Mouse (Mus musculus): ENCODE results near the gene Pcif1. TPM values are rescaled to one million over a fixed set of nuclear protein-coding genes. Genes with fewer than 3 reads are reported as not detected.

The Pcif1 gene
- polyA plus RNA-seq, 1 experiment from 2014 or later, result 76.5 TPM

DNA sequence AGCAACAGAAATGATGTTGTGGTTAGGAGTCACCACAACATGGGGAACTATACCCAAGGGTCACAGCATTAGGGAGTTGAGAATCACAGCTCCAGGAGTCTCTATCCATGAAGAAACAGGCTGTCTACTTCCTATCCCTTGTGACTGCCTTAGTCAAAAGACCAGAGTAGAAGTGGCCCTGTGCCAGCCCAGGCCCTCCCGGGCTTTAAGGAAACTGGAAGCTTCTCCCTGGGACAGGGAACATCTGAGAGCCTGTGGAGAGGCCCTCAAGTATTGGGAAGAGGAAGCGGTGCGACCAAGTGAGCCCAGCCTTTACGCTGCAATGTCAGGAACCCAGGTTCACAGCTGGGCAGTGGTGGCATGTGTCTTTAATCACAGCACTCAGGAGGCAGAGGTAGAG, 56.9 kb downstream of the Pcif1 start:
- no peaks in the 10 kb centered on the region for H3K9me3 ChIP-seq (replicated peaks; ENCODE audit: low read length)
- no peak overlapping the region for H3K27ac ChIP-seq
- H3K9ac ChIP-seq (ENCODE audit: low read depth, low read length), result no peak overlapping the region
- no peak overlapping the region for H3K4me2 ChIP-seq (ENCODE audit: low read length)
- peaks cover 21% of the 10 kb centered on the region for H3K4me1 ChIP-seq (replicated peaks; ENCODE audit: insufficient read depth, low read length)
- DNase-seq (ENCODE audit: low spot score) (no peak), ATAC-seq (replicated peaks; ENCODE audit: low FRiP score, low read depth) (no peak)
- no peaks in the 10 kb centered on the region for H3K27me3 ChIP-seq (ENCODE audit: insufficient read depth, low read length)
- TF ChIP-seq CTCF (IDR thresholded peaks at IDR 0.05; ENCODE audit: low read depth), result no peak
- no peak overlapping the region for H3K4me3 ChIP-seq (replicated peaks; ENCODE audit: low read depth, low read length)
- WGBS, result 66% methylated on average over 4 of the region's 4 CpGs
- H3K36me3 ChIP-seq (ENCODE audit: insufficient read depth, low read length), result no peaks in the 10 kb centered on the region

DNA sequence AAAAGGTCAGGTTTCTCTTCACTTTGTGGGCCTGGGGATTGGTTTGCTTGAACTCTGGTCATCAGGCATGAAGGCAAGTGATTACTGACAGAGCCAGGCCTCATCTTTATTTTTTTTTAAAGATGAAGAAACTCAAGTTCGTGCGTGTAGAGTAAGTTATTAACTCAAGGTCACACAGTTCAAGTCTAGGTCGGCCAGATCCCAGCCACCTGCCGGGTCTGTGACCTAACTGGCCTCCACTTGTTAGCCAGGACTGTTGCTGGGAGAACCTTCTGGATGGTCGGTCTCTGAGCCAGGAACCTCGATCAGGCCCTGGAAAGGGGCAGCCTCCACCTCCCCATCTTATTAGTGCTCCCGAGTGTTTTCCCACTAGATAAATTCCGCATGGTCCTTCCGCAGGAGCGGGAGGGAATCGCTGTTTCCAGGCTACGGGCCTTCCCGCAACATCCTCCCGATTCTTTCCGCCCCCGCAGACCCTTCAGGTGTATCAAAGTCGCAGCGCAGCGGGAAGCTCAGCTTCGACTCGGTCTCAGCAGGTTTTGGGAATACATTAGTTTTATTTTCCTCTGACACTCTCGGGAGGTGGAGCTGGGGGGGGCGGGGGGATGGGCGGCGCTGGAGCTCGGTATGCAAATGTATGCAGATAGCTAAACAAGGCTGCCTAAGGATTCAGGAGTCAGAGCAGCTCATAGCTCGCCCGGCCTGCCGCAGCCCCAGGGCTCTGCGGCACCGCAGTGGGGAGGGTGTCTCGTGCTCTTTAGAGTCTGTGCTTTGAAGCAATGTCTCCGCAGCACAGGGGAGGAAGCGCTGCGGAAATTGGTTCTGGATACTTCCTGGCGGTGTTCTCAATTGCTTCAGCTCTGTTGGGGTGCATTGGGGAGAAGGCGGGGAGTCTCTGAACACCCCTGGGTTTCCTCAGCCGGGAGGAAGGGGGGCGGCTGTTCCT, 59.3 kb downstream of the Pcif1 start:
- Histone ChIP-seq H3K9ac (ENCODE audit: low read depth, low read length) (no peak overlapping the region), H3K27me3 (ENCODE audit: insufficient read depth, low read length) (no peaks in the 10 kb centered on the region), H3K9me3 (replicated peaks; ENCODE audit: low read length) (no peaks in the 10 kb centered on the region), H3K27ac (no peak overlapping the region), H3K36me3 (ENCODE audit: insufficient read depth, low read length) (no peaks in the 10 kb centered on the region), H3K4me3 (replicated peaks; ENCODE audit: low read depth, low read length) (peak overlapping the region; percentile 27), H3K4me2 (ENCODE audit: low read length) (peak overlapping the region; percentile 56), H3K4me1 (replicated peaks; ENCODE audit: insufficient read depth, low read length) (peaks cover 27% of the 10 kb centered on the region)
- DNase-seq (ENCODE audit: low spot score) (peak; percentile 70), ATAC-seq (replicated peaks; ENCODE audit: low FRiP score, low read depth) (peak; percentile 68; the same call in 1 of the 2 replicates)
- 4% methylated on average over 39 of the region's 39 CpGs for WGBS
- no peak for TF ChIP-seq CTCF (IDR thresholded peaks at IDR 0.05; ENCODE audit: low read depth)

DNA sequence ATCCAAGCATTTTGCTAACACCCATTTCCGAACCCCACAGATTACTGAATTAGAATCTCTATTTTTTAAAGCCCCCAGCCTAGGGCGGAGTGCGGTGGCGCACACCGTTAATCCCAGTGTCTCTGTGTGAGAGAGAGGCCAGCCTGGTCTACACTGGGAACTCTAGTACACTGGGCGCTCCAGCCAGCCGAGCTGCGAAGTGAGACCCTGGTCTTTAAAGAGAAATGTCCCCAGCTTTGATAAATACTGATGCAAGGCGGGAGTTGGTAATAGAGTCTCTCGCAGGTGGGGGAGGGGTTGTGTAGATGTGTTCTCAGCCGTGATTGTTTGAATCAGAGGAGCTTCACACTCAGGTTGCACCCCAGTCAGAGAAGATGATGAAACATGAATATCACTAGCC, 60.0 kb downstream of the Pcif1 start:
- Histone ChIP-seq H3K36me3 (ENCODE audit: insufficient read depth, low read length) (no peaks in the 10 kb centered on the region), H3K9me3 (replicated peaks; ENCODE audit: low read length) (no peaks in the 10 kb centered on the region), H3K4me1 (replicated peaks; ENCODE audit: insufficient read depth, low read length) (peaks cover 27% of the 10 kb centered on the region), H3K4me3 (replicated peaks; ENCODE audit: low read depth, low read length) (peak overlapping the region; percentile 27), H3K27me3 (ENCODE audit: insufficient read depth, low read length) (no peaks in the 10 kb centered on the region), H3K4me2 (ENCODE audit: low read length) (peak overlapping the region; percentile 56), H3K27ac (no peak overlapping the region), H3K9ac (ENCODE audit: low read depth, low read length) (no peak overlapping the region)
- TF ChIP-seq CTCF (IDR thresholded peaks at IDR 0.05; ENCODE audit: low read depth), result no peak
- DNase-seq (ENCODE audit: low spot score) (no peak), ATAC-seq (replicated peaks; ENCODE audit: low FRiP score, low read depth) (0 out of 2 replicates have a peak, but pooled peaks have one; percentile 12)
- 4% methylated on average over 11 of the region's 11 CpGs for WGBS

- Histone ChIP-seq H3K4me3 (replicated peaks; ENCODE audit: low read depth, low read length) (no peak within 1 kb of the TSS), H3K4me2 (ENCODE audit: low read length) (no peak within 1 kb of the TSS), H3K27me3 (ENCODE audit: insufficient read depth, low read length) (no peaks in the 10 kb centered on the region), H3K9ac (ENCODE audit: low read depth, low read length) (no peak within 1 kb of the TSS), H3K27ac (no peak within 1 kb of the TSS), H3K4me1 (replicated peaks; ENCODE audit: insufficient read depth, low read length) (peaks cover 27% of the 10 kb centered on the region), H3K9me3 (replicated peaks; ENCODE audit: low read length) (no peaks in the 10 kb centered on the region), H3K36me3 (ENCODE audit: insufficient read depth, low read length) (no peaks in the 10 kb centered on the region)
- ATAC-seq (replicated peaks; ENCODE audit: low FRiP score, low read depth), result no peak
- no peak for TF ChIP-seq CTCF (IDR thresholded peaks at IDR 0.05; ENCODE audit: low read depth)
- no peak for DNase-seq (ENCODE audit: low spot score)
- WGBS, result 10% methylated on average over 10 of the region's 10 CpGs
Observed at GRCm38 (mm10) chr2:164940140-164940830, 61.2 kb downstream of the Pcif1 start, which contains the start of gene Mmp9. TSS of gene Mmp9 (plus strand) at chr2:164940780.

- H3K36me3 ChIP-seq (ENCODE audit: insufficient read depth, low read length), result no peaks in the 10 kb centered on the region
- H3K4me3 ChIP-seq (replicated peaks; ENCODE audit: low read depth, low read length), result no peak overlapping the region
- H3K9me3 ChIP-seq (replicated peaks; ENCODE audit: low read length), result no peaks in the 10 kb centered on the region
- ATAC-seq (replicated peaks; ENCODE audit: low FRiP score, low read depth), result no peak
- no peak for DNase-seq (ENCODE audit: low spot score)
- peaks cover 27% of the 10 kb centered on the region for H3K4me1 ChIP-seq (replicated peaks; ENCODE audit: insufficient read depth, low read length)
- no peak for TF ChIP-seq CTCF (IDR thresholded peaks at IDR 0.05; ENCODE audit: low read depth)
- H3K27ac ChIP-seq, result no peak overlapping the region
- H3K9ac ChIP-seq (ENCODE audit: low read depth, low read length), result no peak overlapping the region
- 0 out of 2 replicates have a peak, but pooled peaks cover 8% of the 10 kb centered on the region for H3K27me3 ChIP-seq (ENCODE audit: insufficient read depth, low read length)
- H3K4me2 ChIP-seq (ENCODE audit: low read length), result no peak overlapping the region
- WGBS, result 30% methylated on average over 5 of the region's 5 CpGs
Observed at GRCm38 (mm10) chr2:164942692-164943290, 63.7 kb downstream of the Pcif1 start.

Other genes with a start within 250 kb of the Pcif1 start
- 0.17 TPM in 1 of 2 replicates, not detected in the other for gene Wfdc16, start 240.5 kb upstream of the Pcif1 start, polyA plus RNA-seq (2015; fragmentation: Nextera tagmentation; extraction: Ambion mirVana)
- 0.34 and 0.38 TPM in 2 replicates for gene Wfdc10, start 223.3 kb upstream of the Pcif1 start, polyA plus RNA-seq (2015; fragmentation: Nextera tagmentation; extraction: Ambion mirVana)
- gene Wfdc9, start 222.7 kb upstream of the Pcif1 start, polyA plus RNA-seq (2015; fragmentation: Nextera tagmentation; extraction: Ambion mirVana), result not detected in 2 replicates
- not detected in 2 replicates for gene Wfdc11, start 205.2 kb upstream of the Pcif1 start, polyA plus RNA-seq (2015; fragmentation: Nextera tagmentation; extraction: Ambion mirVana)
- 1.4 and 1.6 TPM in 2 replicates for gene Wfdc13, start 194.2 kb upstream of the Pcif1 start, polyA plus RNA-seq (2015; fragmentation: Nextera tagmentation; extraction: Ambion mirVana)
- gene Spint4, start 180.8 kb upstream of the Pcif1 start, polyA plus RNA-seq (2015; fragmentation: Nextera tagmentation; extraction: Ambion mirVana), result 0.84 and 1.4 TPM in 2 replicates
- not detected in 2 replicates for gene Spint5, start 164.0 kb upstream of the Pcif1 start, polyA plus RNA-seq (2015; fragmentation: Nextera tagmentation; extraction: Ambion mirVana)
- 0.64 and 1.1 TPM in 2 replicates for gene Wfdc3, start 133.4 kb upstream of the Pcif1 start, polyA plus RNA-seq (2015; fragmentation: Nextera tagmentation; extraction: Ambion mirVana)
- 58.5 and 62.4 TPM in 2 replicates for gene Dnttip1, start 133.3 kb upstream of the Pcif1 start, polyA plus RNA-seq (2015; fragmentation: Nextera tagmentation; extraction: Ambion mirVana)
- 132 and 156 TPM in 2 replicates for gene Ube2c, start 109.4 kb upstream of the Pcif1 start, polyA plus RNA-seq (2015; fragmentation: Nextera tagmentation; extraction: Ambion mirVana)
- gene Tnnc2, start 99.3 kb upstream of the Pcif1 start, polyA plus RNA-seq (2015; fragmentation: Nextera tagmentation; extraction: Ambion mirVana), result 0.45 and 1.0 TPM in 2 replicates
- gene Snx21, start 93.5 kb upstream of the Pcif1 start, polyA plus RNA-seq (2015; fragmentation: Nextera tagmentation; extraction: Ambion mirVana), result 19.9 and 21.7 TPM in 2 replicates
- 28.7 and 33.2 TPM in 2 replicates for gene Acot8, start 74.4 kb upstream of the Pcif1 start, polyA plus RNA-seq (2015; fragmentation: Nextera tagmentation; extraction: Ambion mirVana)
- 5.2 and 5.4 TPM in 2 replicates for gene Zswim3, start 74.2 kb upstream of the Pcif1 start, polyA plus RNA-seq (2015; fragmentation: Nextera tagmentation; extraction: Ambion mirVana)
- 15.5 and 15.8 TPM in 2 replicates for gene Zswim1, start 56.6 kb upstream of the Pcif1 start, polyA plus RNA-seq (2015; fragmentation: Nextera tagmentation; extraction: Ambion mirVana)
- gene Spata25, start 50.8 kb upstream of the Pcif1 start, polyA plus RNA-seq (2015; fragmentation: Nextera tagmentation; extraction: Ambion mirVana), result not detected in 2 replicates
- 219 and 254 TPM in 2 replicates for gene Ctsa, start 46.4 kb upstream of the Pcif1 start, polyA plus RNA-seq (2015; fragmentation: Nextera tagmentation; extraction: Ambion mirVana)
- 9.2 and 9.4 TPM in 2 replicates for gene Neurl2, start 45.8 kb upstream of the Pcif1 start, polyA plus RNA-seq (2015; fragmentation: Nextera tagmentation; extraction: Ambion mirVana)
- 43.9 and 45.4 TPM in 2 replicates for gene Pltp, start 21.6 kb upstream of the Pcif1 start, polyA plus RNA-seq (2015; fragmentation: Nextera tagmentation; extraction: Ambion mirVana)
- 7.5 and 7.6 TPM in 2 replicates for gene Zfp335, start 32.5 kb downstream of the Pcif1 start, polyA plus RNA-seq (2015; fragmentation: Nextera tagmentation; extraction: Ambion mirVana)
- gene Mmp9, start 61.5 kb downstream of the Pcif1 start, polyA plus RNA-seq (2015; fragmentation: Nextera tagmentation; extraction: Ambion mirVana), result 1.7 and 1.9 TPM in 2 replicates
- gene Slc12a5, start 81.5 kb downstream of the Pcif1 start, polyA plus RNA-seq (2015; fragmentation: Nextera tagmentation; extraction: Ambion mirVana), result 0.68 and 0.74 TPM in 2 replicates
- gene Ncoa5, start 155.6 kb downstream of the Pcif1 start, polyA plus RNA-seq (2015; fragmentation: Nextera tagmentation; extraction: Ambion mirVana), result 35.6 and 38.6 TPM in 2 replicates
- 13.5 and 16.7 TPM in 2 replicates for gene Cd40, start 176.3 kb downstream of the Pcif1 start, polyA plus RNA-seq (2015; fragmentation: Nextera tagmentation; extraction: Ambion mirVana)
- gene 1700025C18Rik, start 211.4 kb downstream of the Pcif1 start, polyA plus RNA-seq (2015; fragmentation: Nextera tagmentation; extraction: Ambion mirVana), result not detected in 2 replicates

Measured in kidney, postnatal 0 days (tissue).